Mouse (Mus musculus) left cerebral cortex, adult 18-20 months (tissue): ENCODE data around the gene Ifit3. TPM values are rescaled to one million over a fixed set of nuclear protein-coding genes. Genes with fewer than 3 reads are reported as not detected.
"Not testable (repeated sequence)": the region's sequence is repeated elsewhere in the genome, so short reads cannot be mapped to it uniquely, and the experiment has no call there.

Experiments
- DNase-seq, 2 experiments: peaks; one replicate each; pipeline ENCODE4 v3.0.0; 2021 to 2022; ENCODE audit warnings: low spot score in 2 of 2, mixed read lengths in 1 of 2
- total RNA-seq, 2 experiments: library from RNA; stranded (reverse); gene quantifications; 2 replicates each; pipeline ENCODE4 v1.2.3; 2021

Ifit3 gene
- total RNA-seq, 2 experiments from 2014 or later: 4.5 to 6.4 TPM

- not testable (repeated sequence) for DNase-seq
Observed at GRCm38 (mm10) chr19:34587898-34588692, 4.8 kb downstream of the Ifit3 start.

- DNase-seq: no peak
Observed at GRCm38 (mm10) chr19:34588959-34589358, 5.6 kb downstream of the Ifit3 start.

DNA sequence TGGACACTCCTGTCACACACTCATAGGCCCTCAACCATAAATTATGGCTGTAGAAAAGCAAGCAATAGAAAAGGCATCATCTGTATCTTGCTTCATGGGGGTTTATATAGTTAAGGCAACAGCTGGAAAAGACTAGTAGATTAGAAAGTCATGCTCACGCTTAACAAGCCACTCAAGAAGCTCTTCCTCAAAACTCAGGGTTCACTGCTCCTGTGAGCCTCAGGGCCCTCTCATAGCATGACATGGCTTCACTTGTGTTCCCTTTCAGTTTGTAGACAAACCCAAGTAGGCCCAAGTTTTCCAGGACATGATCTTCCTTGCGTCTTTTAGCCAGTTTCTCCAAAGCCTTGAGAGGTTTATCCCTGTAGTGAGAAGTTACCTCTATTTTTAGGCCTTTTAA is 10.1 kb downstream of the Ifit3 start:
- DNase-seq: no peak

GRCm38 (mm10) chr19:34594523-34594922 is 11.2 kb downstream of the Ifit3 start:
- not testable (repeated sequence) for DNase-seq

GRCm38 (mm10) chr19:34596811-34597210 is 13.5 kb downstream of the Ifit3 start:
- DNase-seq: no peak

- DNase-seq: peak in 1 of 2 experiments; percentile 17
Observed at GRCm38 (mm10) chr19:34598341-34598740, 15.0 kb downstream of the Ifit3 start.

DNA sequence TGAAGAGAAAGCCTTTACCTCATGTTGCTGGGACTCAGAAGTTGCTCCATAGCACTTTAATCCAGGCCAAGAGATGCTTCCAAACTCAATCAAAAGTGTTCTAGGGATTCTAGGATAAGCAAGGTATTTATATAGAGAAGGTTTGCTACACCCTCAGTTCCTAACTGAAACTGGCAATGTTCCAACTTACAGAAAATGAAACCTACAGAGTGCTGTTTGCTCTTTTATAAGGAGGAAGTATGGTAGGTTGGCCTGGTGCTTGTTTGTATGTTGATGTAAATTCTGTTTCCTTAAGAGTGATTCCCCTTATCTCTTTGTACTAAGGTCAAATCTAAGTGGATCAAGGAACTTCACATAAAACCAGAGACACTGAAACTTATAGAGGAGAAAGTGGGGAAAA is 15.9 kb downstream of the Ifit3 start:
- not testable (repeated sequence) for DNase-seq

DNA sequence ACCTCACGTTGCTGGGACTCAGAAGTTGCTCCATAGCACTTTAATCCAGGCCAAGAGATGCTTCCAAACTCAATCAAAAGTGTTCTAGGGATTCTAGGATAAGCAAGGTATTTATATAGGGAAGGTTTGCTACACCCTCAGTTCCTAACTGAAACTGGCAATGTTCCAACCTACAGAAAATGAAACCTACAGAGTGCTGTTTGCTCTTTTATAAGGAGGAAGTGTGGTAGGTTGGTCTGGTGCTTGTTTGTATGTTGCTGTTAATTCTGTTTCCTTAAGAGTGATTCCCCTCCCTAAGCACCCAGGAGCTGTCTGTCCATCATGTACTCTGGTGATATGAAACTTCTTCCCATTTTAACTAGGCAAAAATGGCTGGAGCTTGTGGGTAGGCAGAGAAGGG is 18.6 kb downstream of the Ifit3 start, which contains the start of gene Ifit1bl1:
Gene Ifit1bl1 (minus strand): TSS at position 69 of the 400 bp plus-strand sequence.
- DNase-seq: not testable (repeated sequence)

GRCm38 (mm10) chr19:34605472-34605871 is 22.1 kb downstream of the Ifit3 start:
- no peak for DNase-seq

DNA sequence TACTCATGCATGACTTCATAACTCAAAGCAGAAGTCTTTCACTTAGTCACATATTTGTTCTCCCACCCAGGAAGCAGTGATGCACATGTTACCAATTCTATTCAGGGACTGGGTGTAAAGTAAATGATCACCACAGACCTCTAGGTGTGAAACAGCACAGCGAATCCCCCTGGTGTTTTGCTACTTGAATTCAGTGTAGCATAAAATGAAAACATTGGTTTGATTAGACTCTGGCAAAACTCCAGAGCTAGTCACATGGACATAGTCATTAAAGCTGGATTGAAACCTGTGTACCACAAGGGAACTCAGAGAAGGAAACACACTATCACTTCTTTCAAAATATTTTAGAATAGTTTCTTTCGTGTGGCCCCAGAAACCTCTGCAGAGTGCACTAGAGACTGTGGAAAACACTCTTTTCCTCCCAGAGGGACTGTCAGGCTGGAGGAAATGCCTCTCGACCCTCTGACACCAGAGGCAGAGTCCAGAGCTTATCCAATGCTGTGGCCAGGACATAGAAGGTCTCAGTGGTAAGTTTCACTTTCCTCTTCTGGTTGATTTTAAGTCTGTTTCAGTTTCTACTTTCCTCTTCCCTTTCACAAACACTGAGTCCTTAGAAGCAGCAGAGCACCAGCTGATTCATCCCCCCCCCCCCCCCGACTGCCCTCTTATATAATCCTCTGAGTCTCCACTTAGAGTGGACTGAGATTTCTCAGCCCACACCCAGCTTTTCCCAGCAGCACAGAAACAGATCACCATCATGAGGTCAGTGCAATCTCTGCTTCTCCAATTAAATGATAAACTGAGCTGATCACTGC is 24.1 kb downstream of the Ifit3 start, which contains the start of gene Ifit3b:
Gene Ifit3b (plus strand): TSS at position 734 of the 815 bp plus-strand sequence.
- not testable (repeated sequence) for DNase-seq

- not testable (repeated sequence) for DNase-seq
Observed at GRCm38 (mm10) chr19:34610118-34610517, 26.8 kb downstream of the Ifit3 start.

DNA sequence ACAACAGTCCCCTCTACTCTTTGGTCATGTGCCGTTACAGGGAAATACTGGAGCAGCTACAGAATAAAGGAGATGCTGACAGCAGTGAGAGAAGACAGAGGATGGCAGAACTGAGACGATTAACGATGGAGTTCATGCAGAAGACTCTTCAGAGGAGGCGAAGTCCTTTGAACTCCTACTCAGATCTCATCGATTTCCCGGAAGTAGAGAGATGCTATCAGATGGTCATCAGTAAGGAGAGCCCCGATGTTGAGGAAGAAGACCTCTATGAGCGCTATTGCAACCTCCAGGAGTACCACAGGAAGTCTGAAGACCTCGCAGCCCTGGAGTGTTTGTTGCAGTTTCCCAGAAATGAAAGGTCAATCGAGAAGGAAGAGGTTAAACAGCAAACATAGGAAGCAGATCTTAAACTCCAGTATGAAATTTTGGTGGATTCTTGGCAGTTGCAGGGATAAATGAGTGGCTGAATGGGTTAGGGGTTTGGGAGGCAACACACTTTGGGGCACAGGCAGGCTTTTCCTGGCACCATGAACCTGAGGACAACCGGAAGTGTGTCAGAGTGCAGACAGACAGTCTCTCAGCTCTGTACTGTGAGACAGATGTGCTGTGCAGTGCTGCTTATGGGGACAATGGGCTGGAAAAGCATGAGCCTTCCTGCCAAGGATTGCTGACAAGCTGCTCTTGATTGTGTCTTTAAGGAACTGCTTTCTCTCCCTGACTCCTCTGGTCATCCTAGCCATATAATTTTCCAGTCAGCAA is 29.1 kb downstream of the Ifit3 start:
- not testable (repeated sequence) for DNase-seq

DNA sequence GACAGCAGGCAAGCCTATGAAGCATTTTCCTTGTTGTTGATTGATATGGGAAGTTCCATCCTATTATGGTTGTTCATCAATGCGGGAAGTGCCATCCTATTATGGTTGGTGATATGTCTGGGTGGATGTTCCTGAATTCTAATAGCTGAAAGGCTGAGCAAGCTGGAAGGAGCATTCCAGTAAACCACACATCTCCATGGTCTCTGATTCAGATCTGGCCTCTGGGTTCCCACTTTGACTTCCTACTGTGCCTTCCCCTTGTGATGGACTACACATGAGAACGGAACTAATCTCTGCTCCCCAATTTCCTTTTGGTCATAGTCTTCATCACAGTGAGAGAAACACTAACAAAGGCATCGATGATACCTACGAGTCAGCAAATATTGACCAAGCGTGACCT is 37.5 kb downstream of the Ifit3 start:
- DNase-seq: no peak

DNA sequence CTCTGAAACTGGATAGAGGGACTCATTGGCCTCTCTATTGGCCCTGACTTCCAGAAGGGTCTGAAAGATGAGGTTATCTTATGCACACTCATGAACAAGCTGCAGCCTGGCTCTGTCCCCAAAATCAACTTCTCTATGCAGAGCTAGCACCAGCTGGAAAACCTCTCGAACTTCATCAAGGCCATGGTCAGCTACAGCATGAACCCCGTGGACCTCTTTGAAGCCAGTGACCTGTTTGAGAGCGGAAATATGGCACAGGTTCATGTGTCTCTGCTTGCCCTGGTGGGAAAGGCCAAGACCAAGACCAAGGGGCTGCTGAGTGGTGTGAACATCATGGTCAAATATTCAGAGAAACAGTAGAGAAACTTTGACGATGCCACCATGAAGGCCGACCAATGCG is 40.5 kb downstream of the Ifit3 start:
- no peak for DNase-seq

- no peak for DNase-seq
Observed at GRCm38 (mm10) chr19:34624663-34625062, 41.3 kb downstream of the Ifit3 start.

DNA sequence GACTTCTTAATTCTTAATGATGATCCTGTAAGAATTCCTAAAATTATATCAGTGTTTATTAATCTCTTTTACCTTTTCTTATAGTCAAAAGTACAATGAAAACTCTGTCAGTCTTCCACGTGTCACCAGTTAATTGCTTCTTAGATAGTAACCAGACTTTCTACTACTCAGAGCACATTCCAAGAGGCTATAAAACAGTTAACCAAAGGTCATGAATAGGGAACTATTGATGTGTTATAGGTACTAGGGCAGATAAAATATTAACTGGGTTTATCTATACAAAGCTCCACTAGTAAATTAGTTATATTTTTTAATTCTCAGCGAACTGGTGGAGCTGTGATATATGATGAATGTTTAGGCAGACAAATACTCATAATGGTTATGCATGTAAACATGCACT is 44.2 kb downstream of the Ifit3 start:
- DNase-seq: no peak

DNA sequence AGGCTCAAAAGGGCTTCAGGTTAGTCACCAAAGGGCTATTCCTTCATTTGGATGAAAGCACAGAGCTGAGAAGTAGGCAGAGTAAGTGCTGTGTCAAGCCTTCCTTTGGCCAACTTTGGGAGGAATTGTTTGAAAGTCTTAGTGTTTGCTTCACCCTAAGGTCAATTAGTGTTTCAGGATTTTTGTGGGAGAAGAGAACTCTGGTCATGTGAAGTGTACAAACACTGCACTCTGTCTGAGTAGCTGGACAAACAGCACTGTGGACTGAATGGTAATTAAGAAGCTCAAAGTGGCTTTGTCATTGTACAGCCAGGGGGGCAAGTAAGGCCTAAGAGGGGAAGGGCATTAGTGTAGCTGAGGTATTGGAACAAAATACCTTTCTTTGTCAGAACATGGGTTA is 48.2 kb downstream of the Ifit3 start:
- DNase-seq: no peak

- DNase-seq: no peak
Observed at GRCm38 (mm10) chr19:34633484-34633883, 50.2 kb downstream of the Ifit3 start.

- peak; percentile 64 to 72 for DNase-seq
Observed at GRCm38 (mm10) chr19:34636933-34637557, 53.7 kb downstream of the Ifit3 start.
